Mouse (Mus musculus): ENCODE measurements at regions not wholly inside any gene's neighbourhood (a gene's known extent, or its start where the extent isn't known, plus 50 kb on each side); places are given as distances from the start of the nearest gene placed in this dataset.

DNA sequence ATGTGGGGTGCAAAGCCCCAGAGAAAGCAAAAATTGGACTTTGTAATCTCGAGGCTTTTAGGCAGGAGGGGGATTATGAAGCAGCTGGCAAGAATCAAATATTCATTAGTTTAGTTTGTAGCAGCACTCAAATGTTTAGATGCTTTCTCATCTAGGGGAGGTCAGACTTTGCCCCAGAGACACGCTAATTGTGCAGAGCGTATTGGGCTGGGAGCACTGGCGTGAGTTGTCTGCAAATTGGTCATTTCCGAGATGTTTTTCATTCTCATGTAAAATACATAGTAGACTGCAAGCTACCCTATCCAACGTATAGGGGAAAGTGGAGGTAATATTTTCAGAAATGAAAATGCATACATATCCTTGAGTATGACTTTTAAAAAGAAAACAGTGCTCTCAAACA, 139.2 kb upstream of the Palmd start:
- TF ChIP-seq POLR2A (IDR thresholded peaks at IDR 0.05; ENCODE audit: borderline replicate concordance, insufficient read depth, low read length) (no peak), CTCF (IDR thresholded peaks at IDR 0.05; ENCODE audit: borderline replicate concordance, insufficient read depth, low read depth, low read length) (no peak)
